Mouse (Mus musculus) midbrain, embryonic 12.5 days (tissue): ENCODE measurements at regions not wholly inside any gene's neighbourhood (a gene's known extent, or its start where the extent isn't known, plus 50 kb on each side); places are given as distances from the start of the nearest gene placed in this dataset.

Experiments used
- ATAC-seq: fragments of 200-750 bp; cut with Nextera tagmentation; 2 replicates; pipeline ENCODE4 v1.8.0; 2017; ENCODE audit warnings: low read depth, moderate TSS enrichment, moderate library complexity; ENCODE audit not compliant: low FRiP score
- H3K27ac ChIP-seq: fragments of 300-500 bp; sonication (generic); replicated peaks from 2 replicates; pipeline ENCODE4 v1.5.1; 2016; ENCODE audit warnings: mild to moderate bottlenecking
- H3K27me3 ChIP-seq: fragments of 300-500 bp; sonication (generic); 2 replicates; pipeline ENCODE4 v1.6.1; 2016; ENCODE audit warnings: mild to moderate bottlenecking
- H3K36me3 ChIP-seq: fragments of 300-500 bp; sonication (generic); 2 replicates; pipeline ENCODE4 v1.6.1; 2016
- H3K4me1 ChIP-seq: fragments of 300-500 bp; sonication (generic); 2 replicates; pipeline ENCODE4 v1.6.1; 2016
- H3K4me2 ChIP-seq: fragments of 300-500 bp; sonication (generic); replicated peaks from 2 replicates; pipeline ENCODE4 v1.6.1; 2016; ENCODE audit warnings: mild to moderate bottlenecking, moderate library complexity
- H3K4me3 ChIP-seq: fragments of 300-500 bp; sonication (generic); 2 replicates; pipeline ENCODE4 v1.5.1; 2016; ENCODE audit warnings: mild to moderate bottlenecking
- H3K9ac ChIP-seq: fragments of 300-500 bp; sonication (generic); replicated peaks from 2 replicates; pipeline ENCODE4 v1.6.1; 2016; ENCODE audit warnings: mild to moderate bottlenecking, moderate library complexity
- H3K9me3 ChIP-seq: fragments of 300-500 bp; sonication (generic); 2 replicates; pipeline ENCODE4 v1.6.1; 2016; ENCODE audit warnings: mild to moderate bottlenecking
- WGBS: fragments of 180-500 bp; shearing (Covaris S2); methylation state at CpG from one replicate; pipeline ENCODE4 v1.1.7; 2016; 5-methylcytosine and 5-hydroxymethylcytosine counted together

DNA sequence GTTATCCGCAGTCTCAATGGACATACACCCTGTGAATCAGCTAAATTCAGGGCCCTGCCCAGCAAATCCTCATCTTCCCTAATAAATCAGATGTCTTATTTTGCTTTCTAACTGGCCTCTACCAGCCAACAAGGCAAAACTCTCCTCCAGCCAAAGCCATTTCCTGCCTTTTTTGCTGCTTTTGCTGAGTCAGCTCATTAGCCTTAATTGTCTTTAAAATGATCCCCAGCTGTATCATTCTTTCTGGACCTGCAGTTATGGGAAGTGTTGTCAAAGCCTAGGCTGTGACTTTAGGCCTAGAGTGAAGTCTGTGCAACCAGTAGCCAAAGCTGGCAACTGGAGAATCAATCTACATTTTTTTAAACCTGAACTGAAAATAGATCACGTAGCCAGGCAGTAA is 81.4 kb downstream of the Mtpn start:
- no peak overlapping the region for H3K27ac ChIP-seq
- H3K27me3 ChIP-seq, result no peaks in the 10 kb centered on the region
- no peak overlapping the region for H3K4me2 ChIP-seq
- no peak for ATAC-seq
- H3K4me3 ChIP-seq, result no peak overlapping the region
- H3K36me3 ChIP-seq, result no peaks in the 10 kb centered on the region
- 96% methylated on average over 2 of the region's 2 CpGs for WGBS
- no peaks in the 10 kb centered on the region for H3K9me3 ChIP-seq
- H3K4me1 ChIP-seq, result no peaks in the 10 kb centered on the region
- H3K9ac ChIP-seq, result no peak overlapping the region

DNA sequence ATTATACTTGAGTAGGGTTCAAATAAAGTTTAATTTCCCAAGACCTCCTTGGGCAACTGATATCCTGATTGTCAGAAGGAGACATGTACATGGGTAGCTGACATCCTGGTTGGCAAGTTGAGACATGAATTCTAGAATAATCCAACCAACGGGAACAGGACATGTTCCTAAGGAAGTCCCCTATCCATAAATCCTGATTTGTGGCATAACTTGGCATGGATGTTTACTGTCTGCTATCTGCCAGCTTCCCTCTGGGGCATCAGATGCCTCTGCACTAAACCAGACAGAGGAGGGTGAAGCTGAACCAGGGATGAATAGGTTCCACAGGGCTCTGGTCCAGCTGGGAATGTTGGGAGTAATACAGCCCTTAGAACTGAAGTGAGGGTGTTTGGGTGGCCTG is 94.7 kb downstream of the Mtpn start:
- Histone ChIP-seq H3K9ac (no peak overlapping the region), H3K9me3 (no peaks in the 10 kb centered on the region), H3K4me3 (no peak overlapping the region), H3K4me2 (no peak overlapping the region), H3K27ac (no peak overlapping the region), H3K27me3 (no peaks in the 10 kb centered on the region), H3K36me3 (no peaks in the 10 kb centered on the region), H3K4me1 (no peaks in the 10 kb centered on the region)
- no peak for ATAC-seq
- 88% methylated on average over 1 of the region's 1 CpGs for WGBS

DNA sequence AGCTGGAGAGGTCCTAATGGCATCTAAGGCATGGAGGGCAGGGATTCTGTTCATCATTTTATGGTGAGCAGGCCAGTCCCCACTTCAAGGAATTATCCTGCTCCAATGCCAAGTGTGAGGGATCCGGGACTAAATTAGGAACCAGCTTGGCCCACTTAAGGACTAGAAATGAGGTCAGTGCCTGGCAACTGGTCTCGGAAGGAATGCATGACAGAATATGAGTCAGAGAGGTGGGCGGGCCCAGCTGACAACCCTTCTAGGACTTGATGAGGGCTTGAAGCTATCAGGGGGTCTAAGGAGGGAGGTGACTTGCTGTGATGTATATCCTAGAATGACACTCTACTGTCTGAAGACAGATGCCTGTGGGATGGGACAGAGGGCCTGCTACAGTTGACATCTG is 100.4 kb upstream of the Fam180a start:
- no peak overlapping the region for H3K27ac ChIP-seq
- H3K4me1 ChIP-seq, result no peaks in the 10 kb centered on the region
- H3K4me3 ChIP-seq, result no peak overlapping the region
- 70% methylated on average over 3 of the region's 3 CpGs for WGBS
- H3K36me3 ChIP-seq, result no peaks in the 10 kb centered on the region
- H3K9ac ChIP-seq, result no peak overlapping the region
- H3K4me2 ChIP-seq, result no peak overlapping the region
- ATAC-seq, result no peak
- H3K27me3 ChIP-seq, result no peaks in the 10 kb centered on the region
- H3K9me3 ChIP-seq, result no peaks in the 10 kb centered on the region

DNA sequence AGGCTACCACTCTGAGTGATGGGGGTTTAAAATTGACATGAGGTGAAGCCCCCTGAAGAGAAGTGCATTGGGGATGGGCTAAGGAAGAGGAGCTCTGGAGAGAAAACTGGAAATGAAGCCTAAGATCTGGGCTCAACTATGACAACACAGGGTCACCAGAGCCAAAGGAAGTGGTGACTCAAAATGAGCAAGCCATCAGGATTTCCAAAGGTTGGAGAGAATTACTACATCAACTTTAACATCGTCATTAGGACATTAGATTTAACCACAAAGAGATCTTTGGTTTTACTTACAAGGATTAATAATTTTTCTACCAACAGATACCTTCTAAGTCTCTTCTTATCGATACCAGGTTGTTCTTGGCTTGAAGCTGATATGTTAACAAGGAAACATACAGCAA is 98.6 kb upstream of the Fam180a start:
- H3K4me1 ChIP-seq, result no peaks in the 10 kb centered on the region
- no peak overlapping the region for H3K4me3 ChIP-seq
- no peak overlapping the region for H3K27ac ChIP-seq
- H3K4me2 ChIP-seq, result no peak overlapping the region
- 92% methylated on average over 2 of the region's 2 CpGs for WGBS
- H3K9ac ChIP-seq, result no peak overlapping the region
- no peak for ATAC-seq
- no peaks in the 10 kb centered on the region for H3K36me3 ChIP-seq
- H3K9me3 ChIP-seq, result no peaks in the 10 kb centered on the region
- no peaks in the 10 kb centered on the region for H3K27me3 ChIP-seq

DNA sequence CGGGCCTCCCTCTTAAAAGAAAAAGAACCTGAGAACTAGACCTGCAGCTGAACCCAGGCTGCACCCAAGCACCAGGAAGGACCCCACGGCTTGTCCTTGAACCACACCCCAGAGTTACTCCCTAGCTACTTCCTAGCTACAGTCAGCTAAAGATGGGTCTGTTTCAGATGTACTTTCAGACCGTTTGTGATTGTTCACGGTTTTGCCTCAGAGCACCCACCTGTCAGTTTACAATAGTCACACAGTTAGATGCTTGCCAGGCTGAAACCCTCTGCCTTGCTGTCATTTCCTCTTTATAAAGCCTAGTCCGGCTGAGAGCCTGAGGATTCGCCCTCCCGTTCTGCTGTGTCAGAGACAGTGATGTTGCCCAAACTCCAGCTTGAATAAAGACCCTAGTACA is 95.0 kb upstream of the Fam180a start:
- Histone ChIP-seq H3K4me3 (no peak overlapping the region), H3K4me2 (no peak overlapping the region), H3K4me1 (no peaks in the 10 kb centered on the region), H3K27me3 (no peaks in the 10 kb centered on the region), H3K9ac (no peak overlapping the region), H3K9me3 (no peaks in the 10 kb centered on the region), H3K27ac (no peak overlapping the region), H3K36me3 (no peaks in the 10 kb centered on the region)
- WGBS, result 89% methylated on average over 7 of the region's 7 CpGs
- ATAC-seq, result no peak

DNA sequence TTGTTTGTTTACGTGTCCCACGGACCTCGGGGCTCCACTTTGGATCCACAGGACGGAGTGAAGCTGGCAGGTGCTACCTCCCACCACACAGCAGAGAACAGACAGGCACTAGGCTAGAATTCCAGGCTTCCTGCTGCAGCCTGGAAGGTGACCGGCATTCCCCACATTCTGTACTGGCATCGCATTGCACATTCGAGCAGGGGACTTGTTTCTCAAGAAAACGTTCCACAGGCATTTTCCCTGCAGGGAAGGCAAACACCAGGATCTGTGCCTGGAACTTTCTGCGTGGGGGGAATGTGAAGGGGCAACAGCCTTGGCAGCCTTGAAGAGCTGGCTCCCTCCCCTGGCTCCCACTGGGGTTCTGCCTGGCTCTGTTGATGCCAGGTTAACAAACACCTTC is 79.1 kb upstream of the Fam180a start:
- WGBS, result 76% methylated on average over 9 of the region's 9 CpGs

GRCm38 (mm10) chr6:35403341-35403910 is 77.5 kb upstream of the Fam180a start:
- Histone ChIP-seq H3K36me3 (no peaks in the 10 kb centered on the region), H3K4me2 (no peak overlapping the region), H3K27ac (no peak overlapping the region), H3K27me3 (no peaks in the 10 kb centered on the region), H3K4me3 (no peak overlapping the region), H3K9me3 (no peaks in the 10 kb centered on the region), H3K4me1 (no peaks in the 10 kb centered on the region), H3K9ac (no peak overlapping the region)
- no peak for ATAC-seq
- WGBS, result 78% methylated on average over 5 of the region's 5 CpGs

More for the DNA sequence above, 79.1 kb upstream of the Fam180a start:
- Histone ChIP-seq H3K9ac (no peak overlapping the region), H3K36me3 (no peaks in the 10 kb centered on the region), H3K4me1 (no peaks in the 10 kb centered on the region), H3K4me2 (no peak overlapping the region), H3K9me3 (no peaks in the 10 kb centered on the region), H3K4me3 (no peak overlapping the region), H3K27me3 (no peaks in the 10 kb centered on the region), H3K27ac (no peak overlapping the region)
- no peak for ATAC-seq

DNA sequence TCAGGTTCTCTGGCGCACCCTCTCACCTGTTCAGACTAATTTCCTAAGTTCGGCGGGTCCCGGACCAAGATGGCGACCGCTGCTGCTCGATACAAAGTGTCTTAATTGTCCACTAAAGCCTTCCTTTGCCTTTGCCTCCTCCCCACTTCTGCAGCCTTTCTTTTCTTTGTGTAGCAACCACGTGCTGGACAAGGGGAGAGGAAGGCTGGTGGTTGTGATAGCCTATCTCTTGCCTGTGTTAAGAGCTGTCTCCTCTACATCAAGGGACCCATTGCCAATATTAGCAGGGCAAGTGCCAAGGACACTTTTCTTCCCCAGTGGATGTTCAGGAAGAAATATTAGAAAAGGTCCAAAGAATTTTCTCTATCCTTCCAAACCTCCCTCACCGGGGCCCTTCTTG is 69.8 kb upstream of the Fam180a start:
- H3K27me3 ChIP-seq, result no peaks in the 10 kb centered on the region
- H3K27ac ChIP-seq, result no peak overlapping the region
- no peaks in the 10 kb centered on the region for H3K9me3 ChIP-seq
- H3K4me3 ChIP-seq, result no peak overlapping the region
- ATAC-seq, result no peak
- 96% methylated on average over 8 of the region's 9 CpGs for whole genome bisulfite sequencing
- H3K4me1 ChIP-seq, result no peaks in the 10 kb centered on the region
- no peak overlapping the region for H3K9ac ChIP-seq
- no peaks in the 10 kb centered on the region for H3K36me3 ChIP-seq
- no peak overlapping the region for H3K4me2 ChIP-seq

DNA sequence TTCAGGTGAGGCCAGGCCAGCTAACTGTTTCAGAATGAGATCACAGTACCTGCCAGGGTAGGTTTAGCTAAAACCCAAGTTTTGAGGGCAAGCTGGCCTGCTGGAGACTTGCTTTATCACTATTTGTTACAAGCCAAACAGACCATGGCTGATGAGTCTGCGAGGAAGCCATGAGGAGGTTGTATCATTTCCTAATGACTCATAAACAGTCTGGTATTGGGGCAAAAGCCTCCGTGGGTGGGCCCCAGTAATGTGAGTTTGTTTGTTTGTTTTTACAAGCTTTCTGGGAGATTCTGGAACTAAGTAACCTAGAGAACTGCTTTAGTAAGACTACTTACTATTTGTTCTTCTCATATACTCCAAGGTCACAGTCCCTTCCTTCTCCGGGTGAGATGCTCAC is 62.9 kb upstream of the Fam180a start:
- H3K9me3 ChIP-seq, result no peaks in the 10 kb centered on the region
- H3K36me3 ChIP-seq, result no peaks in the 10 kb centered on the region
- H3K4me2 ChIP-seq, result no peak overlapping the region
- no peaks in the 10 kb centered on the region for H3K27me3 ChIP-seq
- no peak overlapping the region for H3K9ac ChIP-seq
- ATAC-seq, result no peak
- H3K4me1 ChIP-seq, result no peaks in the 10 kb centered on the region
- WGBS, result 76% methylated on average over 3 of the region's 3 CpGs
- H3K27ac ChIP-seq, result no peak overlapping the region
- H3K4me3 ChIP-seq, result no peak overlapping the region

- Histone ChIP-seq H3K9me3 (no peaks in the 10 kb centered on the region), H3K9ac (no peak overlapping the region), H3K4me1 (0 out of 2 replicates have a peak, but pooled peaks cover 2% of the 10 kb centered on the region), H3K36me3 (no peaks in the 10 kb centered on the region), H3K4me3 (no peak overlapping the region), H3K27ac (no peak overlapping the region), H3K4me2 (no peak overlapping the region), H3K27me3 (peaks cover 9% of the 10 kb centered on the region; the same call in 1 of the 2 replicates)
- WGBS, result 84% methylated on average over 3 of the region's 3 CpGs
- 0 out of 2 replicates have a peak, but pooled peaks have one; percentile 27 for ATAC-seq
Observed at GRCm38 (mm10) chr6:35381536-35381935, 55.6 kb upstream of the Fam180a start.

DNA sequence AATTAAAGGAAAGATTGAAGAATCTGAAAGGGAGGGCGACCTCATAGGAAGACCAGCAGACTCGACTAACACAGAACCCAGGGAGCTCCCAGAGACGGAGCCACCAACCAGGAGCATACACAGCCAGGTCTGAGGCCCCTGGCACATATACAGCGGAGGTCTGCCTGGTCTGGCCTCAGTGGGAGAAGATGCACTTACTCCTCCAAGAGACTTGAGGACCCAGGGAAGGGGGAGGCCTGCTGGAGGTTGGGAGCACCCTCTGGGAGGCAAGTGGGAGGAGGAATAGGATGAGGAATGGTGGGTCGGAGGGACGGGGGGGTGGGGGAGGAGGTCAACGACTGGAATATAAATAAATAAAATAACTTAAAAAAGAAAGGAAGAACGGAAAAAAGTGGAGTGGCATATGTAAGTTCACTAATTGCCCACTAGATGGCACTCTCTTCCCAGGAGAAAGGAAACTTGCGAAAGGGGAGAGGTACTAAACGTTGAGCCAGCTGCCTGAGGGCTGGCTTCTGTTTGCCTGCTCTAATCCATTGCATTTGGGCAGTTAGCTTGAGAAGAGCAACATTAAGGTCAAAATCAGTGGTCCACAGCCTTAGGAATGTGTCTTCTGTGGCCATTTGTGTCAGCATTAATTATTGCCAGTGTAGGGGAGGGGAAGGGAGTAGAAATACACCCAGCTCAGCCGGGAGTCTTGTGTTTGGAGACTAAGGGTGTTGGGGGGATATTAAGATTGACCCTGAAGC is 55.0 kb upstream of the Fam180a start:
- H3K4me2 ChIP-seq, result peak overlapping the region; percentile 45
- H3K4me3 ChIP-seq, result no peak overlapping the region
- no peak overlapping the region for H3K27ac ChIP-seq
- ATAC-seq, result peak; percentile 77
- 23% methylated on average over 11 of the region's 11 CpGs for WGBS
- H3K4me1 ChIP-seq, result 0 out of 2 replicates have a peak, but pooled peaks cover 2% of the 10 kb centered on the region
- H3K27me3 ChIP-seq, result peaks cover 9% of the 10 kb centered on the region; the same call in 1 of the 2 replicates
- H3K9ac ChIP-seq, result no peak overlapping the region
- no peaks in the 10 kb centered on the region for H3K9me3 ChIP-seq
- H3K36me3 ChIP-seq, result no peaks in the 10 kb centered on the region

DNA sequence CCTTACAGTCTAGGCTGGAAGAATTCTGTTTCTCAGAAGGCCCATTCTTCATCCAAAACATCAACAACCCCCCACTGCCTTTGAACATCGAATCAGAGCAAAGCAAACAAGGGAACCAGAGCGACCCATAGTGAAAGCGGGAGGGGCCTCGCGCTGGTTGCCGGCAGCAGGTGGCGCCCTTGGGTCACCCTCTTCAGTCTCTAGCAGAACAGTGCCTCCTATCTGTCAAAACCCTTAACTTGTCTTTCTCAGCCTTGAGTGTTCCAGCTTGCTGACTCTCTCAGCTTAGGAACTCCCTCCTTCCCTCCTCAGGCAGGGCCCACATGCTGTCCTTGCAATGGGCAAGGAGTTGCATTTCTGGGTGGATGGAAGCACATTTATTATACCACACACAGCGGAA is 53.9 kb upstream of the Fam180a start:
- WGBS, result 11% methylated on average over 8 of the region's 8 CpGs
- Histone ChIP-seq H3K9me3 (no peaks in the 10 kb centered on the region), H3K27me3 (peaks cover 9% of the 10 kb centered on the region; the same call in 1 of the 2 replicates), H3K4me2 (peak overlapping the region; percentile 18), H3K4me1 (0 out of 2 replicates have a peak, but pooled peaks cover 2% of the 10 kb centered on the region), H3K36me3 (no peaks in the 10 kb centered on the region), H3K9ac (no peak overlapping the region), H3K4me3 (0 out of 2 replicates have a peak overlapping the region, but pooled peaks have one; percentile 4), H3K27ac (no peak overlapping the region)
- no peak for ATAC-seq
